ENCODE assay signal across 32 mouse cellular contexts in the genomic region with DNA sequence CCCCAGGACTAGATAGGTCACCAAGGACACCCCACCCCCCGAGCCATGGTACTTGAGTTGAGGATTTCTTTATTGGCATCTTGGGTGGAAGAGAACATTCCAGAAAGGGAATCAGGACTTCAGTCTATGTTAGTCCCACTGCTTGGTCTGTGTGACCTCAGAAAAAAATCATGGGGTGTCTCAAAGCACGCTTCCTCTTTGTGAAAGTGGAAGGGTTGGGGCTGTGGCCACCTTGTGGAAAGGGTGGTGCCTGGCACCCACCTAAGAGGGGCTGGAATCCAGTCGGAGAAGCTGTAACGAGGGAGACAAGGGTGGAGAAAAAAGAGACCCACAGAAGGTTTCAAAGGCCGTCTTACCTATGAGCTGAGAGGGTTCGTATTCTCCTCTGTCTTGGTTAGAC. TPM values are rescaled to one million over a fixed set of nuclear protein-coding genes. Genes with fewer than 3 reads are reported as not detected.
"Had no signal": no experiment of that assay in that cellular context is flagged by ENCODE, and none has a peak within 500 bp of the region (broad histone marks: within the 10 kb centered on the region; RNA-seq: fewer than 3 reads in every experiment).

No protein-coding gene starts in this region.

- H3K4me3 ChIP-seq: left cerebral cortex, adult 2 months; liver, embryonic 15.5 days; lung, embryonic 15.5 days; midbrain, embryonic 15.5 days; myocyte; neural tube, embryonic 13.5 days; stomach, embryonic 15.5 days had no signal

- H3K36me3 ChIP-seq: liver, embryonic 15.5 days; lung, embryonic 15.5 days; midbrain, embryonic 15.5 days; neural tube, embryonic 13.5 days; stomach, embryonic 15.5 days had no signal

- H3K4me2 ChIP-seq: liver, embryonic 15.5 days; lung, embryonic 15.5 days; midbrain, embryonic 11.5 days; midbrain, embryonic 15.5 days; neural tube, embryonic 13.5 days; stomach, embryonic 15.5 days had no signal

- H3K9me3 ChIP-seq: liver, embryonic 15.5 days; lung, embryonic 15.5 days; midbrain, embryonic 15.5 days; neural tube, embryonic 13.5 days; stomach, embryonic 15.5 days had no signal

- ATAC-seq: midbrain, embryonic 15.5 days had no signal

- H3K27ac ChIP-seq: left cerebral cortex, adult 2 months; liver, embryonic 15.5 days; lung, embryonic 15.5 days; midbrain, embryonic 15.5 days; neural tube, embryonic 13.5 days; stomach, embryonic 15.5 days had no signal

- H3K27me3 ChIP-seq: midbrain, embryonic 15.5 days had no signal

- H3K4me1 ChIP-seq: liver, embryonic 15.5 days had no signal

- DNase-seq: kidney, adult 18-20 months; kidney, adult 9 months; kidney, postnatal 14 days; kidney, postnatal 4 days; layer of hippocampus, adult 9-11 months; layer of hippocampus, postnatal 36 days; lung, adult 18-20 months; lung, postnatal 10 days; lung, postnatal 36 days; retina, postnatal 1 day; right cerebral cortex, postnatal 25 days; spleen, adult 18-20 months; thymus, postnatal 25 days had no signal

- H3K9ac ChIP-seq: liver, embryonic 15.5 days; lung, embryonic 15.5 days; midbrain, embryonic 15.5 days; neural tube, embryonic 13.5 days; stomach, embryonic 15.5 days had no signal

RNA-seq across cellular contexts. Expression of gene Gm26897, which starts 5.8 kb away (rescaled TPM):
- total RNA-seq: layer of hippocampus, adult 18-20 months; layer of hippocampus, postnatal 36 days; left cerebral cortex, adult 2 months; left cerebral cortex, postnatal 10 days; left cerebral cortex, postnatal 36 days; liver, adult 2 months; megakaryocyte-erythroid progenitor cell, adult 5-6 weeks; monocyte, adult 5-6 weeks; neutrophil, adult 5-6 weeks had no signal
- polyA plus RNA-seq: kidney, embryonic 16.5 days; limb, embryonic 11.5 days; limb, embryonic 14.5 days; liver, adult 2 months; liver, embryonic 15.5 days; lung, embryonic 15.5 days; midbrain, embryonic 11.5 days; midbrain, embryonic 15.5 days; myocyte; neural tube, embryonic 13.5 days; stomach, embryonic 15.5 days; thymus, postnatal 0 days had no signal
